Mouse (Mus musculus) kidney, adult 2 months (tissue): ENCODE data around the gene Rbpjl. TPM values are rescaled to one million over a fixed set of nuclear protein-coding genes. Genes with fewer than 3 reads are reported as not detected.

ENCODE experiments used
- DNase-seq: peaks from one replicate; pipeline ENCODE4 v3.0.0; 2021
- H3K27ac ChIP-seq: fragments of 200-500 bp; 2 replicates; pipeline ENCODE4 v1.5.1; 2012; ENCODE audit warnings: low read depth, low read length, control low read depth, inconsistent platforms; ENCODE audit not compliant: insufficient read depth
- H3K27me3 ChIP-seq: fragments of 200-500 bp; replicated peaks from 2 replicates; pipeline ENCODE4 v1.6.1; 2012; ENCODE audit warnings: mild to moderate bottlenecking, moderate library complexity, low read length, inconsistent platforms; ENCODE audit not compliant: control insufficient read depth, insufficient read depth
- H3K36me3 ChIP-seq: fragments of 200-500 bp; 2 replicates; pipeline ENCODE4 v1.6.1; 2012; ENCODE audit warnings: mild to moderate bottlenecking, moderate library complexity, low read length, inconsistent platforms; ENCODE audit not compliant: control insufficient read depth, insufficient read depth
- H3K4me1 ChIP-seq: fragments of 200-500 bp; 2 replicates; pipeline ENCODE4 v1.6.1; 2011; ENCODE audit warnings: low read length; ENCODE audit not compliant: control insufficient read depth, insufficient read depth
- H3K4me3 ChIP-seq: fragments of 200-500 bp; 2 replicates; pipeline ENCODE4 v1.5.1; 2011; ENCODE audit warnings: mild to moderate bottlenecking, low read depth, low read length, control low read depth; ENCODE audit not compliant: insufficient read depth
- CTCF ChIP-seq: fragments of 200-500 bp; conservative IDR thresholded peaks from 2 replicates; pipeline ENCODE4 v1.5.1; 2011; ENCODE audit warnings: low read depth, mild to moderate bottlenecking, control low read depth, low read length, moderate library complexity, mixed read lengths; ENCODE audit not compliant: insufficient read depth, insufficient read length
- POLR2A ChIP-seq: fragments of 200-500 bp; IDR thresholded peaks from one replicate; pipeline ENCODE4 v1.6.1; 2011; ENCODE audit warnings: low read depth, low read length, control low read depth
- WGBS: fragments of 180-500 bp; shearing (Covaris S2); methylation state at CpG from one replicate; pipeline ENCODE4 v1.1.7; 2018; 5-methylcytosine and 5-hydroxymethylcytosine counted together
- polyA plus RNA-seq: library from polyadenylated mRNA; depleted of rRNA; stranded (reverse); fragments of >200 nt; gene quantifications from 2 replicates; pipeline ENCODE4 v1.2.3, GENCODE M21; 2012

Gene Rbpjl
- polyA plus RNA-seq, 1 experiment, result not detected

DNA sequence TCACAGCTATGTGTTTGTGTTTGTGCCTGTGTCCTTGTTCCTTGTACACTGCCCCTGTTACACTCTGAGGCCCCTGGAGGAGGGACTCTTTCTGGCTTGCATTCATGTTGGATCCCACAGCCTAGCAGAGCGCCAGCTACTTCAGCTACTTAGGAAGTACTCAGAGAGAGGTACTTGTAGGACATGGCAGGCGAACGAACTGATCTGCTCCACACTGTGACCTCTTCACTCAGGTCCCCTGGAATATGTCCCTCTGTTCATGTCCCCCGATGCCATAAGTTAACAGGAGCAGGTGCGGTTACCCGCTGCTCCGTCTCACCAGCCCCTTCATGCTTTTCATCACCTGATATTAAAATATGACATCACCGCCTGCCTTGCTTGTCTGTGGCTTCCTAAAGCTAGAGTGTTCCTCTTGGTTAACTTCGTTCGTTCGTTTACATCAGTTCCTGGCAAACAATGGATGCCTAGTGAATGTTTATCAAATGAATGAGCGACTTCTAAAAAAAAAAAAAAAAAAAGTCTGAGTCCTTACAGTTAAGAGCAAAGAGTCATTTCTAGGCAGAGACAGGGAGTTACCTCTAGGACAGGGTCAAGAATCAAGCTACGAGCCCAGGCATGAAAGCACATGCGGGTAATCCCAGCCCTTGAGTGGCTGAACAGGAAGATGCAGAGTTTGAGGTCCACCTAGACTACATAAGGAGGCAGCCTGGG is 50.3 kb downstream of the Rbpjl start:
- peak overlapping the region; percentile 99 for H3K27ac ChIP-seq
- H3K36me3 ChIP-seq, result no peaks in the 10 kb centered on the region
- WGBS, result 52% methylated on average over 14 of the region's 14 CpGs
- H3K27me3 ChIP-seq, result no peaks in the 10 kb centered on the region
- no peak overlapping the region for H3K4me3 ChIP-seq
- DNase-seq, result peak; percentile 72
- peaks cover 46% of the 10 kb centered on the region for H3K4me1 ChIP-seq
- TF ChIP-seq CTCF (no peak), POLR2A (no peak)

GRCm38 (mm10) chr2:164453887-164454500 is 51.1 kb downstream of the Rbpjl start:
- DNase-seq, result peak; percentile 76
- peaks cover 46% of the 10 kb centered on the region for H3K4me1 ChIP-seq
- TF ChIP-seq POLR2A, result no peak
- peak overlapping the region; percentile 99 for H3K27ac ChIP-seq
- 34% methylated on average over 7 of the region's 7 CpGs for WGBS
- H3K36me3 ChIP-seq, result no peaks in the 10 kb centered on the region
- H3K4me3 ChIP-seq, result no peak overlapping the region
- H3K27me3 ChIP-seq, result no peaks in the 10 kb centered on the region

GRCm38 (mm10) chr2:164454846-164455245 is 51.9 kb downstream of the Rbpjl start:
- H3K27me3 ChIP-seq, result no peaks in the 10 kb centered on the region
- peaks cover 46% of the 10 kb centered on the region for H3K4me1 ChIP-seq
- H3K36me3 ChIP-seq, result no peaks in the 10 kb centered on the region
- TF ChIP-seq CTCF, result no peak
- TF ChIP-seq POLR2A, result no peak
- WGBS, result 19% methylated on average over 10 of the region's 10 CpGs
- DNase-seq, result peak; percentile 98
- peak overlapping the region; percentile 99 for H3K27ac ChIP-seq
- H3K4me3 ChIP-seq, result 0 out of 2 replicates have a peak overlapping the region, but pooled peaks have one; percentile 14

DNA sequence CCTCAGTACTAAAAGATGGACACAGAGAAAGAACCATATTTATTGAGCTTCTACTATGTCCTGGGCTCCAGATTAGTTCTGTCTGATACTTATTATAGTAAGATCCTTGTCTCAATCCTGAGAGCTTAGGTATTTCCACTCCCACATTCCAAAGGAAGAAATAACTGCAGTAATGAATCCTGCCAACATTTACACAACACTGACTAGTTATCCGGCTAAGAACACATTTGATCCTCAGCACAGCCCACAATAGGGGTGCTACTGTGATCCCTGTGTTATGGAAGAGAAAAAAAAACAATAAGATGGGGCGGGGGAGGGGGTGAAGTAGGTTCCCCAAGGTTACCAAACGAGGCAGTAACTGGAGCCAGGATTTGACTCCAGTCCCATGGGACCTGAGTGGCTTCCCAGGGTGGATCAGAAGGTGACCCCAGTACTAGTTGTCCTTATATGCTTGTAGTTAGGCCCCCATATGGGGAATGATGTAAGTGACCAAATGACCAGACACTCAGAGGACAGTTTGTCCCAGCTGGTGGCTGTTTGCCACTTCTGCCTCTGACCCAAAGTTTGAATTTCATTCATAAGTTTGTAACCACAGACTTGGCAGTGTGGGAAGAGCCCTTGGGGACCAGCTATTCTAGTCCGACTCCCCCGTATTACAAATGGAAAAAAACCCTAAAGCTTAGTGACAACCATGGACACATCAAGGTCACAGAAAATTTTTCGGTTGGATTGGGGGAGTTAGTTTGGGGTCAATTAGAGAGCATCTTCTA is 52.7 kb downstream of the Rbpjl start:
- Histone ChIP-seq H3K4me3 (no peak overlapping the region), H3K4me1 (peaks cover 46% of the 10 kb centered on the region), H3K27me3 (no peaks in the 10 kb centered on the region), H3K27ac (peak overlapping the region; percentile 99), H3K36me3 (no peaks in the 10 kb centered on the region)
- WGBS, result 30% methylated on average over 6 of the region's 6 CpGs
- TF ChIP-seq POLR2A, result no peak
- no peak for TF ChIP-seq CTCF
- peak; percentile 65 for DNase-seq

DNA sequence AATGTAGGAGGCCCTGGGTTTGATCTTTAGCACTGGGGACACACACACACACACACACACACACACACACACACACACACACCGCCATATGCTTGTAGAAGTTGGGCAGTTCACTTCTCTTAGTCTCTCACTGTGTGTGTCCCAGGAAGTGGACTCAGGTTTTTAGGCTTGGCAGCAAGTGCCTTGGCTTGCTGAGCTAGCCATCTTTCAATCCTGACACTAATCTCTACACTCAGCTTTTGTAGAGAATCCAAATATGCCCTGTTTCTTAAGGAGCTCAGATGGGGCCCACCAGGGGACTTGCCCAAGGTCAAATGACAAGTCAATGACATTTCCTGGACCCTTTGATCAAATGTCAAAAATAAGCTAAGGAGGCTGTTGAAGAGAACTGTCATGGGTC is 53.5 kb downstream of the Rbpjl start:
- TF ChIP-seq POLR2A (no peak), CTCF (no peak)
- 75% methylated on average over 1 of the region's 1 CpGs for WGBS
- DNase-seq, result peak; percentile 37

DNA sequence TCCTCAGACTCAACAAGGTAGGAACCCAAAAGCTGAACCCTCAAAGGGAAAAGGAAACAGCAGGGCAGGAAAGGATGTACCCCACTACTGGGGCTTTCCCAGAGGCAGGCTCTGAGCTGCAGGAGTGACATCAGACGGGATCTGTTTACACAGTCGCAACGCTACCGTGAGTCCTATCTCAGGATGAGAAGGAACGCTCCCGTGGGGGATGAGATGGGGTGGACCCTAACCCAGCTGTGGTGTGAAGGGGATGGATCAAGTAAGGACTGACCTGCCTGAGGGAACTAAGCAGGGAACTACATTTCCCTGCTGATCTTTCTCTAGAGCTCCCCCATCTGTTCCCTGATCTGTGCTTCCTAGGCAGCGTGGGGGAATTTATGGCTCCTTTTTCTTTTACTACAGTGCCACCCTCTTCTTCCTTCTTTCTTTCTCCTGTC is 53.9 kb downstream of the Rbpjl start, which contains the start of gene Sys1:
Gene Sys1 (plus strand): TSS at position 101 of the 437 bp plus-strand sequence.
- H3K36me3 ChIP-seq, result no peaks in the 10 kb centered on the region
- peak within 1 kb of the TSS; percentile 99 for H3K27ac ChIP-seq
- peaks cover 49% of the 10 kb centered on the region for H3K4me1 ChIP-seq
- WGBS, result 5% methylated on average over 7 of the region's 7 CpGs
- H3K27me3 ChIP-seq, result no peaks in the 10 kb centered on the region
- DNase-seq, result peak; percentile 72
- TF ChIP-seq POLR2A, result no peak
- TF ChIP-seq CTCF, result 0 out of 2 replicates have a peak, but pooled peaks have one; percentile 20
- peak within 1 kb of the TSS; percentile 31; the same call in 1 of the 2 replicates for H3K4me3 ChIP-seq

More for the DNA sequence above, 53.5 kb downstream of the Rbpjl start:
- Histone ChIP-seq H3K27me3 (no peaks in the 10 kb centered on the region), H3K4me1 (peaks cover 46% of the 10 kb centered on the region), H3K4me3 (no peak overlapping the region), H3K36me3 (no peaks in the 10 kb centered on the region), H3K27ac (peak overlapping the region; percentile 99)
